Mouse (Mus musculus) heart, adult 2 months (tissue): Measurements from ENCODE around the gene Ncl. TPM values are rescaled to one million over a fixed set of nuclear protein-coding genes. Genes with fewer than 3 reads are reported as not detected.

Source experiments
- DNase-seq, 2 experiments: peaks; one replicate each; pipeline ENCODE4 v3.0.0; 2021
- H3K27ac ChIP-seq: fragments of 200-600 bp; 2 replicates; pipeline ENCODE4 v1.8.1; 2022
- H3K27me3 ChIP-seq: fragments of 200-500 bp; 2 replicates; pipeline ENCODE4 v1.6.1; 2012; ENCODE audit warnings: mild to moderate bottlenecking, low read length, inconsistent platforms, mixed read lengths; ENCODE audit not compliant: control insufficient read depth, insufficient read depth
- H3K36me3 ChIP-seq: fragments of 200-500 bp; 2 replicates; pipeline ENCODE4 v1.6.1; 2012; ENCODE audit warnings: low read length, inconsistent platforms; ENCODE audit not compliant: control insufficient read depth, insufficient read depth
- H3K4me1 ChIP-seq: fragments of 200-500 bp; 2 replicates; pipeline ENCODE4 v1.6.1; 2011; ENCODE audit warnings: low read length; ENCODE audit not compliant: control insufficient read depth, insufficient read depth
- H3K4me3 ChIP-seq: fragments of 200-600 bp; 2 replicates; pipeline ENCODE4 v1.8.1; 2022
- H3K79me2 ChIP-seq: fragments of 200-500 bp; replicated peaks from 2 replicates; pipeline ENCODE4 v1.6.1; 2012; ENCODE audit warnings: mild to moderate bottlenecking, inconsistent platforms, low read length, moderate library complexity, mixed read lengths; ENCODE audit not compliant: control insufficient read depth, insufficient read depth
- H3K9ac ChIP-seq: fragments of 200-500 bp; 2 replicates; pipeline ENCODE4 v1.6.1; 2012; ENCODE audit warnings: low read depth, mild to moderate bottlenecking, control low read depth, inconsistent platforms, low read length, mixed read lengths
- CTCF ChIP-seq: fragments of 200-600 bp; IDR thresholded peaks from 2 replicates; pipeline ENCODE4 v1.8.1; 2022; ENCODE audit warnings: antibody characterized with exemption, mild to moderate bottlenecking, moderate library complexity
- EP300 ChIP-seq: fragments of 200-500 bp; IDR thresholded peaks from 2 replicates; pipeline ENCODE4 v1.6.1; 2011; ENCODE audit warnings: low read depth, low read length, control low read depth; ENCODE audit not compliant: insufficient read depth
- POLR2A ChIP-seq: fragments of 200-500 bp; IDR thresholded peaks from 2 replicates; pipeline ENCODE4 v1.6.1; 2011; ENCODE audit warnings: mild to moderate bottlenecking, low read depth, low read length, control low read depth; ENCODE audit not compliant: insufficient read depth
- WGBS: fragments of 180-500 bp; shearing (Covaris S2); methylation state at CpG from one replicate; pipeline ENCODE4 v1.1.7; 2018; 5-methylcytosine and 5-hydroxymethylcytosine counted together
- intact Hi-C: fragments of 180-260 bp; cut with DNase I; formaldehyde crosslinking; loops from one replicate; pipeline ENCODE4 v1.15.1; 2025
- polyA plus RNA-seq: library from polyadenylated mRNA; depleted of rRNA; stranded (reverse); fragments of >200 nt; gene quantifications from 2 replicates; pipeline ENCODE4 v1.2.3, GENCODE M21; 2012
- total RNA-seq, 2 experiments: library from RNA; stranded (reverse); gene quantifications; 2 replicates each; pipeline ENCODE4 v1.2.3; 2021

Ncl gene
- total and polyA plus RNA-seq, 3 experiments, result 7.2 to 120 (median 95.9) TPM

DNA sequence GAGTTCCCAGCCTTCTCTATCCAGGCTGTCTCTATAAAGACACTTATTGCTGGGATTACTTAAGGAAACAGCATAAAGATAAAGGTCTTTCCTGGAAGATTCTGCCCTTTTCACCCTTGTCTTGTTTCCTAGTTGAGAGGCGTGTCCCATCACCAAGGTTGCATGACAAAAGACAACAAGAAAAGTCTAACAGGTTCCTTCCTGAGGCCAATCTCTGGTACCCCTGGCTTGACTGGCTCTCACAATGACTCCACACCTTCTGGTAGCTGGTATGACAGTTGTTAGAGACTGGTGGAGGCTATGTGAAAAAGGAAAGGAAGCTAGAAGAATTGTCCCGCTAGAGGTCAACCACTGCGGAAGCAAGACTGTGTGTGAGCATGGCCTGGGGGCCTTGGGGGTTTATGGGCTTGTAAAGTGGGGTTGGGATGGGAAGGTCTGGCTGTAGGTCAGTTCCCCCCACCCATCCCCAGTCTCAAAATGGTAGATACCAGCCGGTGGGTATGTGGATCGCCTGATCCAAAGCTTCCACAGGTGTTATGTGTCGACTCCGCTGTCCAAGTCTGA is 49.8 kb downstream of the Ncl start:
- Histone ChIP-seq H3K27ac (no peak overlapping the region), H3K27me3 (0 out of 2 replicates have a peak, but pooled peaks cover 2% of the 10 kb centered on the region), H3K4me3 (no peak overlapping the region), H3K79me2 (no peaks in the 10 kb centered on the region), H3K36me3 (no peaks in the 10 kb centered on the region), H3K4me1 (no peaks in the 10 kb centered on the region), H3K9ac (no peak overlapping the region)
- WGBS, result 85% methylated on average over 7 of the region's 7 CpGs
- TF ChIP-seq POLR2A (no peak), EP300 (no peak), CTCF (no peak)
- DNase-seq, result no peak
- intact Hi-C loops, result no loop called here

DNA sequence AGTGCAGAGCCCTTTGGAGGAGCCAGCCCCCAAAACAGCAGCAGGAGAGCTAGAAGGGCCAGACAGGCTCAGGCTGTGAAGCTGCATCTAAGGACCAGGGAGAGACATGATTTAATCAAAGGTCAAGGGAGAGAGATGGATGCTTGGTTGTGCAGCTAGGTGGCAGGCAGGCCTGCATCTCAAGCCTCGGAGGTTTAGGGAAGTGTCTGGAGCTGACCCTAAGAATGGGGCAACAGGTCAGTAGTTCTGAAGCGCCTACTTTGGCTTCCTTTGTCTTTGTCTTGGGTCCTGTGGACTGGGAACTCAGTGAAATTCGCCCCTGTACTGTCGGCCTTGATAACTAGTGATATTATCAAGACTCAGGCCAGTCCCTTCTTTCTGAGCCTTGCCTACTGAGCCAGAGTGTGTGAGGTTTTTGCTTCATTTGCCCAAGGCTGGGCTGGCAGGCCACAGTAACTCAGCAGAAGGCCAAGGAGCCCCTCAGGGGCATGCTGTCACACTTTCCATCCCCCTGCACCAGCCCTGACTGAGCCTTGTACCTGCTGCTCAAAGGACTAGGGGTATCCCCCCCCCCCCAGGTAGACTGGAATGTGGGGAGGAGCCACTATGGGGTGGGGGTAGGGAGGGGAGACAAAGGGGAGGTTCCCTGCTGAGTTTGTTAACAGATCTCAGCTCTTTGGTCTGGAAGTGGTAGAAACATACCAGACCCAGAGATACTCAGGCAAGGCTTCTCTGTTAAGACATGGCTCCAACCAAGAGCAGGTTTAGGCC is 51.1 kb downstream of the Ncl start:
- 78% methylated on average over 4 of the region's 4 CpGs for WGBS
- H3K27me3 ChIP-seq, result peaks cover 3% of the 10 kb centered on the region
- H3K36me3 ChIP-seq, result no peaks in the 10 kb centered on the region
- no peak overlapping the region for H3K27ac ChIP-seq
- no peaks in the 10 kb centered on the region for H3K79me2 ChIP-seq
- intact Hi-C loops, result loop anchor here (1.0 kb wide), 1 partner anchor 10 kb away; no protein-coding TSS in a partner anchor
- no peak for DNase-seq
- H3K4me1 ChIP-seq, result no peaks in the 10 kb centered on the region
- TF ChIP-seq CTCF, result no peak
- no peak for TF ChIP-seq EP300
- TF ChIP-seq POLR2A, result no peak
- H3K4me3 ChIP-seq, result no peak overlapping the region
- H3K9ac ChIP-seq, result no peak overlapping the region

DNA sequence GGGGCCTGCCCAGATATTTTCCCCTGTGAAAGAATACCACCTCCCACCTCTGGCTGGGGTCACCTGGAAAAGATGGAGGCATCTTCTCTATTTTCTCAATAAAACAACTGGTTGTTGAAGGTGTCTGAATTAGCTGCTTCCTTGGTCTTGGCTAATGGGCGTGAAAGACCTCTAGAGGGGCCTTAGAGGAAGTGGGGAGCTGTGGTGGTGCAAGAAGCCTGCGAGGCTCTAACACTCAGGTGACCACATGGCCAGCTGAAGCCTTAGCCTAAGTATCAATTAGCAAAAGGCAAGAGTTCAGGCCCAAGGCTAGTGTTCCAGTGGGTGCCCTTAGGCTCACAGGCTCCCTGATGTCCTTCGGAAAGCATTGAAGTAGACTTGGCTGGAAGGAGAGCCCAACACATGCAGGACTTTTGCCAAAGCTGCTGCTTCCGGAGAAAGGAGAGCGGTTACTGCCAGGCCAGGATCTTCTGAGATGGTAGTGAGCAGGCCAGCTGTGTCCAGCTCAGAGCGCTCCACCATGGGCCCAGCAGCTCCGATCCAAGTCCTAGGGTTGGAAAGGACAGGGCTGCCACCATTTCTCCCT is 51.9 kb downstream of the Ncl start:
- Histone ChIP-seq H3K79me2 (no peaks in the 10 kb centered on the region), H3K27me3 (peaks cover 3% of the 10 kb centered on the region), H3K4me1 (no peaks in the 10 kb centered on the region), H3K36me3 (no peaks in the 10 kb centered on the region), H3K9ac (no peak overlapping the region), H3K27ac (no peak overlapping the region), H3K4me3 (no peak overlapping the region)
- 79% methylated on average over 7 of the region's 7 CpGs for WGBS
- TF ChIP-seq CTCF (no peak), EP300 (no peak), POLR2A (no peak)
- DNase-seq, result no peak
- intact Hi-C loops, result no loop called here

DNA sequence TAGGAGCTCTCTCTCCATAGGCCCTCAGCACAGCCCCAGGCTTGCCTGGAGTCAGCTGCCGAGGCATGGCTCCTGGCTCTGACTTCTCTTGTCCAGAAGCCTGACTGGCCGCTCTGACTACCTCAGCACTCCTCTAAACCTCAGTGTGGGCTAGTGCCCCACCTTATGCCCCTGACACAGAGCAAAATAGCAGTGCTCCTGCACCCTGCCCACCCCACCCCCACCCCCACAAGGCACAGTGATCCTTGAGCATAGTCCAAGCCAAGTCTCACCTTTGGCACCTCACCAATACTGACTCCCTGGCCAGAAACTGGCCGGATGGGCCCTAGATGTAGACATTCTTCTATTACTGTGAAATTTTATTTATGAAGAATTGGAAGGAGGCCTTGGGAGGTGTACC is 52.5 kb downstream of the Ncl start:
- H3K27me3 ChIP-seq, result peaks cover 3% of the 10 kb centered on the region
- H3K79me2 ChIP-seq, result no peaks in the 10 kb centered on the region
- no peak overlapping the region for H3K27ac ChIP-seq
- DNase-seq, result no peak
- no peaks in the 10 kb centered on the region for H3K4me1 ChIP-seq
- WGBS, result 79% methylated on average over 3 of the region's 3 CpGs
- no peak overlapping the region for H3K9ac ChIP-seq
- intact Hi-C loops, result no loop called here
- no peak for TF ChIP-seq CTCF
- TF ChIP-seq POLR2A, result no peak
- no peak for TF ChIP-seq EP300
- H3K4me3 ChIP-seq, result no peak overlapping the region
- H3K36me3 ChIP-seq, result no peaks in the 10 kb centered on the region

DNA sequence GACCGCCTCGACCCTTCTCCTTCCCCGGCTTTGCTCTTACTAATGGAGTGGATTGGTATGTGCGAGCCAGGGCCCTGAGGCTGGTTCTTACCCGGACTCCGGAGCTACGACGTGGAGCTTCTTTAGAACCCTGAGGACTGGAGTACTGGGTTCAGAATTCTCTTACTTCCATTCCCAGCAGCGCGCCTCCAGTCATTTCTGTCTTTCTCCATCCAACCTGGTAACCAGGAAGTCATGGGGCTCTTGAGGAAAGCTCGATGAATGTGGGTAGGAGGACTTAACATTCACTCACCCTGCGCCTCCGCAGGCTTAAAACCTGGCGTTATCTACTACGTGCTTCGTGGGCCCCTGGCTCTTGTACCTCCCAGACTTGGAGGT is 55.3 kb downstream of the Ncl start:
- Histone ChIP-seq H3K36me3 (no peaks in the 10 kb centered on the region), H3K9ac (no peak overlapping the region), H3K4me1 (no peaks in the 10 kb centered on the region), H3K4me3 (no peak overlapping the region), H3K27me3 (peaks cover 3% of the 10 kb centered on the region), H3K27ac (no peak overlapping the region), H3K79me2 (no peaks in the 10 kb centered on the region)
- TF ChIP-seq EP300 (no peak), POLR2A (no peak), CTCF (no peak)
- no peak for DNase-seq
- intact Hi-C loops, result no loop called here
- 10% methylated on average over 16 of the region's 16 CpGs for whole genome bisulfite sequencing
